Mouse (Mus musculus) kidney, adult 2 months (tissue): ENCODE data around the gene Wdr81.

Experiments
- CTCF ChIP-seq: fragments of 200-500 bp; conservative IDR thresholded peaks from 2 replicates; pipeline ENCODE4 v1.5.1; 2011; ENCODE audit warnings: low read depth, mild to moderate bottlenecking, control low read depth, low read length, moderate library complexity, mixed read lengths; ENCODE audit not compliant: insufficient read depth, insufficient read length
- POLR2A ChIP-seq: fragments of 200-500 bp; IDR thresholded peaks from one replicate; pipeline ENCODE4 v1.6.1; 2011; ENCODE audit warnings: low read depth, low read length, control low read depth

DNA sequence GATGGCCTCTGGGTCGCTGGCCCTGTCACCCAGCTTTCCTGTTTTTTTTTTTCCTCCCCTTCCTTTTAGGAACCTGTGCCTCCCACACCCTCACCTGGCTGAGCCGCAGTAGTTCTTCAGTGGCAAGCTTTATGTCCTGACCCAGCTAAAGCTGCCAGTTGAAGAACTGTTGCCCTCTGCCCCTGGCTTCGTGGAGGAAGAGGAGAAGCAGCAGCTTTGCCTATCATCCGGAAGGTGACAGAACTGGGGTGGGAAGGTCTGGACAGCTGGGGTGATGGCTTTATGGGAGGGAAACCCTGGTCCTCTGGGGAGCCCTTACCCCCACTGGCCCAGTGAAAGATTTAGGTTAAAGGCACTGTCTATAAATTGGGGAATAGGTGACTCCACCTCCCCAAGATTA, 9.1 kb upstream of the Wdr81 start:
- no peak for TF ChIP-seq POLR2A
- no peak for TF ChIP-seq CTCF
